Mouse (Mus musculus) telencephalon, adult 2 months (tissue): ENCODE measurements at regions not wholly inside any gene's neighbourhood (a gene's known extent, or its start where the extent isn't known, plus 50 kb on each side); places are given as distances from the start of the nearest gene placed in this dataset.

ENCODE experiments used
- DNase-seq: peaks from one replicate; pipeline ENCODE4 v3.0.0-alpha.2; 2011; ENCODE audit warnings: low read depth, low spot score

- DNase-seq = no peak
These were observed 94.0 kb upstream of the Ednrb start for GRCm38 (mm10) chr14:103938201-103938600.

DNA sequence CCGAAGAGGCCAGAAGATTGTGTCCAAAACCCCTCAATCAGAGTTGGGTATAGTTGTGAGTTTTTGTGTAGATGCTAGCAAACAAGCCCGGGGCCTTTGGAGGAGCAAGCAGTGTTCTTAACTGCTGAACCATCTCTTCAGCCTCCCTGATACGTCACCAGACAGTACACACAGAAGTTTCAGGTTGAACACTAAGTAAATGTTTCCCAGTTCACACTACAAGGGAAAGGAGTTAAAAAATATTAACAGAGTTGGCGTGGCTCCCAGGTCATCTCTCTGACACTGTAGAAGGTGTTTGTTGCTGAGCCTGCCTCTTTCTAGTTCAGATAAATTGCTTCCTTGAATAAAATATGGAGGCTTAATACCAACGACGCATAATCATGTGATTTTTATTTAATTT, 93.5 kb upstream of the Ednrb start:
- no peak for DNase-seq

DNA sequence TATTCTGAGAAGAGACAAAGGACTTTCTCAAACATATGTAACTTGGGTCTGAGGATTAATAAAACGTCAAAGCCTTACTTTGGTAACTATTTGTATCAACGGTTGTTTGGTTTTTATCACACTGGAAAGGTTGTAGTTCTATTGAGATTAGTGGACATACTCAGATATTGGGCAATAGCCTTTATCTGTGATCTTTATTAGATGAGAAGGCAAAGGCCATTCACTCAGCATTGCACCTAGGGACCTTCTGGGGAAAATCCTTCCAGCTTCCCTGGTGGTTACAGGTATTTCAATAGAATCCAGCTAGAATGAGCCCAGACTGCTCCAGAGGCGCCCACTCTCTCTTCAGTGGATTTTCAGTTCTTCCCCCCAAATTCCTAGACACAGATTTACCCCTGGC, 89.6 kb upstream of the Ednrb start:
- DNase-seq = no peak

DNA sequence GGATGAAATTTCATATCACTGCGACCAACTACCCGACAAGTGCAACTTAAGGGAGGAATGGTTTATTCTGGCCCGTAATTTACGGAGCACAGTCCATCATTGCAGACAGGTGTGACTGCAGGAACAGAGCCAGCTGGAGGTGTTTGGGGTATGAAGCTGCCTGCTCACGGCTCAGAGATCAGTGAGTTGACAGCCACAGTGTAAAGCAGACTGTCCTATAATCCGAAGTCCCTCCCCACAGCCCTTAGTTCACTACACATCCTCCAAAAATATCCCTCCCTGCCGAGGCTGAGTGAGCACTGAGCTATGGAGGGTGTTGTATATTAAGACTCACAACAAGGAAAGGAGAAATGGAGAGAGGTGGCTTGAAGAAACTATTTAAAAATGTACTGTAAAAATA, 88.0 kb upstream of the Ednrb start:
- no peak for DNase-seq

DNA sequence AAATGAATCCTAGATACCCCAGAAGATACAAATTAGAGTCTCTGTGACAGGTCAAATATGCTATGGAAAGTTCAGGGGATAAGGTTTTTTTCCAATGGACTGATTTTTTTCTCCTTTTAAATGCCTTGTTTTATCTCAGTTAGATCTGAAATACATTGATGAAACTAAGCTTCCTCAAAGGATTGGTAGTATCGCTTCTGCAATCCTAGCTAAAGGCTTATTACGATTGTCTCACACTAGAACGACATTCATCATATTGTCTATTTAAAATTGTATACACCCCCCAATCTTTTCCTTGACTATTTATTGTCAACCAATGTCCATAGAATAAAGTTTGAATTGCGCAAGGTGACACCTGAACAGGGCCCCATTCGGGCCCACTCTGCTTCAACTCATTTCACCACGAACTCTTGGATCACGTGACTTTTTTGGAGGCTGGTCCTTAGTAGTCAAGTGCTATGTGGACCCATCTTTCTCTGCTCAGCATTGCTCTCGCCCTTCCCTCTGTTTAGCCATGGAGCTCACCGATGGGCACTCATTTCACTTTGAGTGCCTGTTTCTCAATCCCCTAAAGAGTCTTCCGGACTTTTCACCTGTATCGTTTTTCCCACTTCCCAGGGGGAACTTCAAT, 85.6 kb upstream of the Ednrb start:
- DNase-seq = no peak

- DNase-seq = no peak
These were observed 85.0 kb upstream of the Ednrb start for GRCm38 (mm10) chr14:103929155-103929729.

- DNase-seq = no peak
These were observed 76.0 kb upstream of the Ednrb start for GRCm38 (mm10) chr14:103920169-103920568.

GRCm38 (mm10) chr14:103919380-103919779, 75.2 kb upstream of the Ednrb start:
- DNase-seq = no peak

- DNase-seq = no peak
These were observed 69.3 kb upstream of the Ednrb start for GRCm38 (mm10) chr14:103913453-103913852.

- DNase-seq = no peak
These were observed 67.5 kb upstream of the Ednrb start for GRCm38 (mm10) chr14:103911707-103912106.

DNA sequence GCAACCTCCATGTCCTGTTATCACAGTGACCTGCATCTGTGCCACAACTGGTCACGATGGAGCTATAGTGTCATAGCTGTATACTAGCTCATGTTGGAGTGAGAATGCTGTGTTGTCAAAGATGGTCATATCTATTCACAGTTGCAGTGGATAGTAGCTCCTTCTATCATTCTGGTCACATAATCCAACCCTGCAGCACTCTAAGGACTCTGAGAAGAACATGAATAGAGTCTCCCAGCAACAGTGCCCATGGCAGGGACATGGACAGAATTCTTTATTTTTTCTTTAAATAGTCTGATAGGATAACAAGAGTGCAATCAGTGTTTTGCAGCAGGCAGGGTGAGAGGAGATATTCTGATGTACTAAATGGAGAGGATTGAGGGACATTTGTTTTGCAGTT, 67.1 kb upstream of the Ednrb start:
- no peak for DNase-seq

- no peak for DNase-seq
These were observed 62.3 kb upstream of the Ednrb start for GRCm38 (mm10) chr14:103906417-103907070.

DNA sequence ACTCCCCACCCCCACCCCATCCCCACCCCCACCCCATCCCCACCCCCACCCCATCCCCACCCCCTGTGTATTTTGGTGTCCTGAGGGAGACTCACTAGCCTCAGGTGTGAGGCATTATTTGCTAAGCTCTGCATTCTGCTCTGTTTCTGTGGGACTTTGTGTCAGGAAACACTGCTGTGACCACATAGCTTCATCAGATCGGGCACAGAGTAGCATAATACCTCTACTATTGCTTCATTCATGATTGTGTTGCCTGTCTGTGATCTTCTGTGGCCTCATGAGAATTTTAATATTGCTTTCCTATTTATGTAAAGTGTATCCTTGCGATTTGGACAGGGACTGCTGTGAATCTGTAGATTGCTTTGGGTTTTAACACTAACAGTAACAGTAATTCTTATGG, 56.6 kb upstream of the Ednrb start:
- no peak for DNase-seq

DNA sequence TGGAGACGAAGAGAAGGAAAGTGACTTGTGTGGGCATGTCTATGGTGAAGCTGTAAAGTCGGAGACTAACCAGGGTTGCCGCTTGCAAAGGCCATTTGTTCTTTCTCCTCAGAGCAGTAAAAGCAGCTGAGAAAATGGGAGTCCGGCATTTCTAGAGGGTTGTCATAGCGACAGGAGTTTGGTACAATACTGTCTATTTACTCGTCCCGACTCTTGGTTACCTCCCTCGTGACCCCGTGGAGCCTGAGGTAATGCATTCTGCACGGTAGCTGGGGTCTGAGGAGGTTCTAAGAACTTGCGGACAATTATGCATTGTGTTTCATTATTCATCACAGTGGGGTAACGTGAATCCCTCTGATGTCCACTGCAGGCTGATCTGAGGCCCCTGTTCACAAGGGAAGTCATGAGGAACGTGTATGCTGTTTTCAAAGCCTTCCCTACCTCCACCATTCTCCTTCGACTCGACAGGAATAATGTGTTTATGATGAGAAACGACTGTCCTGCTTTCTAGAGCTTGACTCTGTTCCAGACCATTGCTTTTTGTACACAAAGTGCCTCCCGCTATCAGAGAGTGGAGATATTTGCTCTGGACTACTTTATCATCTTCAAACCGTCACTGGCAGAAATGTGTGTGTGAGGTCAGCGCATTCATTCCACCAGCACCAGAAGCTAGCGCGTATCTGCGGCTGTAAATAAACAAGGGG, 55.1 kb upstream of the Ednrb start:
- DNase-seq = no peak

GRCm38 (mm10) chr14:103898689-103899088, 54.5 kb upstream of the Ednrb start:
- no peak for DNase-seq

DNA sequence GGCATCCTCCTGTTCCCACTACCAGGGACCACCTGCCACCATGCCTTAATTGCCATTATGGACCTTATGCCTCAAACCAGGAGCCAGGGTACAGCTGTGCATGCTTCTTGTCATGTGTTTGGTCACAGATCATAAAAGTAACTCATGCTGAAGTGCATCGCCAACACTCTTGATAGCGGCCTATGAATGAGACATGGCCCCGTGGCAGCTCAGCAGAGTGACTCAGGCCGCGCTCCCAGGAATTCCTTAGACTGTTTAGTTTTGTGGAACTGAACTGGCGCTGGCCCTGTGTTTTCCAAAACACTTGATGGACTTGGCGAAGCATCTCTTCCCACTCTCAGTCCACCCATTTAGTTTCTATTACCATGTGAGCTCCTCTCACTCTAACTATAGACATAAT, 51.1 kb upstream of the Ednrb start:
- DNase-seq = no peak
